Mouse (Mus musculus): Measurements from ENCODE around the gene Rbfox3.

Gene Rbfox3

GRCm38 (mm10) chr11:118550773-118551520 lies 360.4 kb downstream of the Rbfox3 start:
- DNase-seq (ENCODE audit: low spot score), result peak; percentile 22

GRCm38 (mm10) chr11:118548242-118548641 lies 363.2 kb downstream of the Rbfox3 start:
- DNase-seq (ENCODE audit: low spot score), result no peak

GRCm38 (mm10) chr11:118546269-118546668 lies 365.1 kb downstream of the Rbfox3 start:
- DNase-seq (ENCODE audit: low spot score), result no peak

- DNase-seq (ENCODE audit: low spot score), result no peak
These were observed 365.7 kb downstream of the Rbfox3 start for GRCm38 (mm10) chr11:118545690-118546089.

GRCm38 (mm10) chr11:118544564-118544963 lies 366.8 kb downstream of the Rbfox3 start:
- no peak for DNase-seq (ENCODE audit: low spot score)

GRCm38 (mm10) chr11:118542906-118543305 lies 368.5 kb downstream of the Rbfox3 start:
- no peak for DNase-seq (ENCODE audit: low spot score)

- no peak for DNase-seq (ENCODE audit: low spot score)
These were observed 370.9 kb downstream of the Rbfox3 start for GRCm38 (mm10) chr11:118540411-118541026.

GRCm38 (mm10) chr11:118538008-118538407 lies 373.4 kb downstream of the Rbfox3 start:
- DNase-seq (ENCODE audit: low spot score), result no peak

- peak; percentile 42 for DNase-seq (ENCODE audit: low spot score)
These were observed 376.9 kb downstream of the Rbfox3 start for GRCm38 (mm10) chr11:118534382-118535092.

GRCm38 (mm10) chr11:118530313-118530712 lies 381.1 kb downstream of the Rbfox3 start:
- DNase-seq (ENCODE audit: low spot score), result no peak

- DNase-seq (ENCODE audit: low spot score), result no peak
These were observed 382.6 kb downstream of the Rbfox3 start for GRCm38 (mm10) chr11:118528761-118529160.

GRCm38 (mm10) chr11:118525059-118525458 lies 386.3 kb downstream of the Rbfox3 start:
- no peak for DNase-seq (ENCODE audit: low spot score)

GRCm38 (mm10) chr11:118523496-118524145 lies 387.8 kb downstream of the Rbfox3 start:
- DNase-seq (ENCODE audit: low spot score), result no peak

GRCm38 (mm10) chr11:118520932-118521331 lies 390.5 kb downstream of the Rbfox3 start:
- no peak for DNase-seq (ENCODE audit: low spot score)

GRCm38 (mm10) chr11:118520251-118520650 lies 391.1 kb downstream of the Rbfox3 start:
- DNase-seq (ENCODE audit: low spot score), result no peak

GRCm38 (mm10) chr11:118518743-118519142 lies 392.7 kb downstream of the Rbfox3 start:
- no peak for DNase-seq (ENCODE audit: low spot score)

- peak; percentile 65 for DNase-seq (ENCODE audit: low spot score)
These were observed 393.5 kb downstream of the Rbfox3 start for GRCm38 (mm10) chr11:118517924-118518323.

- no peak for DNase-seq (ENCODE audit: low spot score)
These were observed 399.0 kb downstream of the Rbfox3 start for GRCm38 (mm10) chr11:118512257-118512910.

- DNase-seq (ENCODE audit: low spot score), result peak; percentile 79
These were observed 399.5 kb downstream of the Rbfox3 start for GRCm38 (mm10) chr11:118511851-118512250.

- DNase-seq (ENCODE audit: low spot score), result no peak
These were observed 403.1 kb downstream of the Rbfox3 start for GRCm38 (mm10) chr11:118508341-118508740.

GRCm38 (mm10) chr11:118507904-118508303 lies 403.5 kb downstream of the Rbfox3 start:
- DNase-seq (ENCODE audit: low spot score), result peak; percentile 78

- no peak for DNase-seq (ENCODE audit: low spot score)
These were observed 404.3 kb downstream of the Rbfox3 start for GRCm38 (mm10) chr11:118507095-118507494.
